Mouse (Mus musculus) ovary, postnatal 14 days (tissue): ENCODE results near the gene Asb1.

Source experiments
- DNase-seq: peaks from one replicate; pipeline ENCODE4 v3.0.0; 2022; ENCODE audit warnings: low spot score

The Asb1 gene

GRCm38 (mm10) chr1:91545226-91545625, 4.9 kb downstream of the Asb1 start:
- no peak for DNase-seq

- no peak for DNase-seq
Measured at GRCm38 (mm10) chr1:91547567-91547966, 7.2 kb downstream of the Asb1 start.

GRCm38 (mm10) chr1:91549073-91549472, 8.7 kb downstream of the Asb1 start:
- no peak for DNase-seq

GRCm38 (mm10) chr1:91557099-91557498, 16.8 kb downstream of the Asb1 start:
- DNase-seq: no peak

GRCm38 (mm10) chr1:91561226-91561625, 20.9 kb downstream of the Asb1 start:
- DNase-seq: no peak

GRCm38 (mm10) chr1:91562977-91563590, 22.7 kb downstream of the Asb1 start:
- no peak for DNase-seq

- no peak for DNase-seq
Measured at GRCm38 (mm10) chr1:91564004-91564403, 23.7 kb downstream of the Asb1 start.

GRCm38 (mm10) chr1:91564598-91564997, 24.3 kb downstream of the Asb1 start:
- DNase-seq: no peak

GRCm38 (mm10) chr1:91567269-91567668, 26.9 kb downstream of the Asb1 start:
- DNase-seq: no peak

- DNase-seq: no peak
Measured at GRCm38 (mm10) chr1:91572458-91572857, 32.1 kb downstream of the Asb1 start.

- DNase-seq: peak; percentile 44
Measured at GRCm38 (mm10) chr1:91574208-91574607, 33.9 kb downstream of the Asb1 start.

- DNase-seq: peak; percentile 12
Measured at GRCm38 (mm10) chr1:91577883-91578517, 37.7 kb downstream of the Asb1 start.

- DNase-seq: no peak
Measured at GRCm38 (mm10) chr1:91580503-91580902, 40.2 kb downstream of the Asb1 start.

- no peak for DNase-seq
Measured at GRCm38 (mm10) chr1:91581206-91581605, 40.9 kb downstream of the Asb1 start.

GRCm38 (mm10) chr1:91584969-91585835, 44.9 kb downstream of the Asb1 start:
- DNase-seq: no peak

GRCm38 (mm10) chr1:91589738-91590137, 49.4 kb downstream of the Asb1 start:
- no peak for DNase-seq

- DNase-seq: no peak
Measured at GRCm38 (mm10) chr1:91595521-91596020, 55.2 kb downstream of the Asb1 start.

GRCm38 (mm10) chr1:91597611-91598010, 57.3 kb downstream of the Asb1 start:
- no peak for DNase-seq

- DNase-seq: peak; percentile 43
Measured at GRCm38 (mm10) chr1:91600671-91601361, 60.5 kb downstream of the Asb1 start.

- no peak for DNase-seq
Measured at GRCm38 (mm10) chr1:91601362-91602096, 61.2 kb downstream of the Asb1 start.

- no peak for DNase-seq
Measured at GRCm38 (mm10) chr1:91605632-91606031, 65.3 kb downstream of the Asb1 start.
